11 mouse cellular contexts compared by ENCODE assay signal in the genomic region with DNA sequence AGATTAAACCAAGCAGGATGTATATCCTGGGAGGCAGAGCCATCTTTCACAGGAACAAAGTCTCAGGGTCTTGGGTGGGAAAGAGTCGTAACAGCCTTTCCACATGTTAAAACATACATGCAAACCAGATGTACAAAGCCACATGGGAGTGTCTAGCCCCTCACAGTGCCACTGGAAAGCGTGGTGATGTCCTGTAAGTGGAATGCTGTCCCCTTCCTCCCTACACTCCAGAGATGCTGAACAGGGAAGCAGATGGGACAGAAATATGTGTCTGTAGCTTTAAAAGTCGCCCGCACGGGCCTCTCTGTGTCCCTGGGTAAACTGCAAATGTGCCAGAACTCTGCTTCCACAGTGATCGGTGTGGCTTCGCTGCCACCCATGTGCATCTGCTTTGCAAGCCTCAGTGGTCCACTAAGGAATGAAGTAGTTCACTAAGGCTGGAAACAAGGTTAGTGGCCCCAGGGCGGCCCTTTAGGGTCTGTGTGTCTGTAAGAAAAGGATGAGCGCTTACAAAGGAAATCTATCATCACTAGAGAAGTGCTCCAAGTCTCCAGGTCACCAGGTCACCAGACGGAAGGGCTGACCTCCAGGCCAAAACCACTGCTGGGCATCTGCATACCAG. TPM values are rescaled to one million over a fixed set of nuclear protein-coding genes. Genes with fewer than 3 reads are reported as not detected.
DNase-seq lines count a peak whose midpoint lies in the region; ATAC-seq lines count a peak whose summit lies in the region.
"Had no signal": no experiment of that assay in that cellular context is flagged by ENCODE, and none has a peak within 500 bp of the region (broad histone marks: within the 10 kb centered on the region; RNA-seq: fewer than 3 reads in every experiment).

No protein-coding gene starts in this region.

- no peaks in the 10 kb centered on the region for H3K27me3 ChIP-seq in hindbrain, embryonic 10.5 days (ENCODE audit: insufficient read depth, poor library complexity, severe bottlenecking)
- H3K27me3 ChIP-seq in hindbrain, embryonic 16.5 days (replicated peaks; ENCODE audit: control insufficient read depth, insufficient read depth, low read length), result no peaks in the 10 kb centered on the region
- H3K27me3 ChIP-seq in forebrain, embryonic 14.5 days (replicated peaks; ENCODE audit: control insufficient read depth, insufficient read depth, low read length), result no peaks in the 10 kb centered on the region
- no peaks in the 10 kb centered on the region for H3K27me3 ChIP-seq in neural tube, embryonic 12.5 days (replicated peaks)
- H3K27me3 ChIP-seq: limb, embryonic 15.5 days had no signal

- H3K4me1 ChIP-seq in hindbrain, embryonic 10.5 days (replicated peaks), result peaks cover 22% of the 10 kb centered on the region
- H3K4me1 ChIP-seq in hindbrain, embryonic 16.5 days (ENCODE audit: control insufficient read depth, insufficient read depth, low read depth, low read length), result peaks cover 5% of the 10 kb centered on the region
- peaks cover 9% of the 10 kb centered on the region; the same call in 1 of the 2 replicates for H3K4me1 ChIP-seq in forebrain, embryonic 14.5 days (ENCODE audit: control insufficient read depth, insufficient read depth, low read length)
- H3K4me1 ChIP-seq in neural tube, embryonic 12.5 days, result peaks cover 17% of the 10 kb centered on the region

- H3K9me3 ChIP-seq in hindbrain, embryonic 10.5 days, result no peaks in the 10 kb centered on the region
- H3K9me3 ChIP-seq in hindbrain, embryonic 16.5 days (ENCODE audit: control insufficient read depth, low read length), result no peaks in the 10 kb centered on the region
- no peaks in the 10 kb centered on the region for H3K9me3 ChIP-seq in forebrain, embryonic 14.5 days (replicated peaks; ENCODE audit: control insufficient read depth, low read length)
- H3K9me3 ChIP-seq in neural tube, embryonic 12.5 days, result no peaks in the 10 kb centered on the region
- H3K9me3 ChIP-seq: limb, embryonic 15.5 days had no signal

- peak; percentile 46 for DNase-seq in hindbrain, embryonic 10.5 days (ENCODE audit: low spot score)
- DNase-seq in adrenal gland, postnatal 14 days, result peak; percentile 54
- no peak for DNase-seq in forebrain, embryonic 14.5 days (ENCODE audit: low spot score)
- DNase-seq in spleen, adult 12 weeks (ENCODE audit: low spot score), result no peak
- DNase-seq in testis, postnatal 10 days (ENCODE audit: low spot score), result no peak

- peak overlapping the region; percentile 66 for H3K27ac ChIP-seq in hindbrain, embryonic 10.5 days
- no peak overlapping the region for H3K27ac ChIP-seq in hindbrain, embryonic 16.5 days (ENCODE audit: low read depth, low read length)
- H3K27ac ChIP-seq in forebrain, embryonic 14.5 days (ENCODE audit: low read depth, low read length), result 0 out of 2 replicates have a peak overlapping the region, but pooled peaks have one; percentile 17
- 0 out of 2 replicates have a peak overlapping the region, but pooled peaks have one; percentile 1 for H3K27ac ChIP-seq in neural tube, embryonic 12.5 days
- H3K27ac ChIP-seq: limb, embryonic 15.5 days; macrophage had no signal

- ATAC-seq in hindbrain, embryonic 16.5 days, result no peak
- no peak; the same call in 1 of the 2 replicates for ATAC-seq in forebrain, embryonic 14.5 days
- peak; percentile 30; the same call in 1 of the 2 replicates for ATAC-seq in neural tube, embryonic 12.5 days (ENCODE audit: low FRiP score, low read depth)
- no peak for ATAC-seq in megakaryocyte, adult 5-6 weeks (ENCODE audit: poor library complexity, severe bottlenecking)

- no peak overlapping the region for H3K9ac ChIP-seq in hindbrain, embryonic 16.5 days (ENCODE audit: low read depth, low read length)
- no peak overlapping the region for H3K9ac ChIP-seq in forebrain, embryonic 14.5 days (ENCODE audit: low read length)
- no peak overlapping the region for H3K9ac ChIP-seq in neural tube, embryonic 12.5 days
- H3K9ac ChIP-seq: limb, embryonic 15.5 days had no signal

- H3K36me3 ChIP-seq in hindbrain, embryonic 10.5 days, result peaks cover 53% of the 10 kb centered on the region
- peaks cover 13% of the 10 kb centered on the region for H3K36me3 ChIP-seq in hindbrain, embryonic 16.5 days (ENCODE audit: control insufficient read depth, insufficient read depth, low read length)
- H3K36me3 ChIP-seq in forebrain, embryonic 14.5 days (ENCODE audit: control insufficient read depth, insufficient read depth, low read length), result peaks cover 46% of the 10 kb centered on the region
- peaks cover 37% of the 10 kb centered on the region for H3K36me3 ChIP-seq in neural tube, embryonic 12.5 days

- 0 out of 2 replicates have a peak overlapping the region, but pooled peaks have one; percentile 6 for H3K4me3 ChIP-seq in hindbrain, embryonic 10.5 days
- no peak overlapping the region for H3K4me3 ChIP-seq in hindbrain, embryonic 16.5 days (ENCODE audit: low read length)
- no peak overlapping the region for H3K4me3 ChIP-seq in forebrain, embryonic 14.5 days (ENCODE audit: low read depth, low read length)
- H3K4me3 ChIP-seq in neural tube, embryonic 12.5 days, result no peak overlapping the region
- H3K4me3 ChIP-seq: erythroblast, embryonic 14.5 days; limb, embryonic 15.5 days had no signal

- no peak overlapping the region for H3K4me2 ChIP-seq in hindbrain, embryonic 16.5 days (ENCODE audit: low read length)
- H3K4me2 ChIP-seq in forebrain, embryonic 14.5 days (ENCODE audit: low read length), result no peak overlapping the region
- H3K4me2 ChIP-seq in neural tube, embryonic 12.5 days (replicated peaks), result peak overlapping the region; percentile 33; the same call in 1 of the 2 replicates
- H3K4me2 ChIP-seq: limb, embryonic 15.5 days had no signal

- WGBS in hindbrain, embryonic 10.5 days, result 18% methylated on average over 10 of the region's 10 CpGs
- WGBS in hindbrain, embryonic 16.5 days, result 24% methylated on average over 10 of the region's 10 CpGs
- 47% methylated on average over 10 of the region's 10 CpGs for WGBS in forebrain, embryonic 14.5 days
- WGBS in neural tube, embryonic 12.5 days, result 13% methylated on average over 10 of the region's 10 CpGs

RNA-seq across cellular contexts. Expression of a gene that starts 41.5 kb away (rescaled TPM):
- polyA plus RNA-seq in hindbrain, embryonic 10.5 days (2016; fragmentation: Nextera tagmentation; extraction: Ambion mirVana), result 81.5 and 99.5 TPM in 2 replicates
- polyA plus RNA-seq in hindbrain, embryonic 16.5 days (2015; fragmentation: Nextera tagmentation; extraction: Ambion mirVana), result 135 and 155 TPM in 2 replicates
- 9.4 and 12.7 TPM in 2 replicates for total RNA-seq in adrenal gland, postnatal 14 days (2021)
- polyA plus RNA-seq in forebrain, embryonic 14.5 days (2014; fragmentation: Nextera tagmentation; extraction: Ambion mirVana), result 173 and 183 TPM in 2 replicates
- 132 and 139 TPM in 2 replicates for polyA plus RNA-seq in neural tube, embryonic 12.5 days (2016; fragmentation: Nextera tagmentation; extraction: Ambion mirVana)
- 13.9 and 15.1 TPM in 2 replicates for total RNA-seq in megakaryocyte, adult 5-6 weeks (2015)
- 10.2 and 11.5 TPM in 2 replicates for total RNA-seq in megakaryocyte, adult 5-6 weeks (2017)

Comparison
In these comparisons a context has a peak if more than half of its experiments do, and no peak if none do; other contexts are left out.
1. DNase-seq: peak in hindbrain, embryonic 10.5 days (single experiment) and adrenal gland, postnatal 14 days (single experiment); none in forebrain, embryonic 14.5 days (single experiment), spleen, adult 12 weeks (single experiment) and testis, postnatal 10 days (single experiment).